Mouse (Mus musculus): Measurements from ENCODE around the gene Col23a1. TPM values are rescaled to one million over a fixed set of nuclear protein-coding genes. Genes with fewer than 3 reads are reported as not detected.
A peak's percentile ranks its signal among the peaks of the same experiment; 100 is the strongest.

The Col23a1 gene
- 12.3 and 13.3 TPM in 2 replicates for polyA plus RNA-seq (2014; fragmentation: Nextera tagmentation; extraction: Ambion mirVana)

DNA sequence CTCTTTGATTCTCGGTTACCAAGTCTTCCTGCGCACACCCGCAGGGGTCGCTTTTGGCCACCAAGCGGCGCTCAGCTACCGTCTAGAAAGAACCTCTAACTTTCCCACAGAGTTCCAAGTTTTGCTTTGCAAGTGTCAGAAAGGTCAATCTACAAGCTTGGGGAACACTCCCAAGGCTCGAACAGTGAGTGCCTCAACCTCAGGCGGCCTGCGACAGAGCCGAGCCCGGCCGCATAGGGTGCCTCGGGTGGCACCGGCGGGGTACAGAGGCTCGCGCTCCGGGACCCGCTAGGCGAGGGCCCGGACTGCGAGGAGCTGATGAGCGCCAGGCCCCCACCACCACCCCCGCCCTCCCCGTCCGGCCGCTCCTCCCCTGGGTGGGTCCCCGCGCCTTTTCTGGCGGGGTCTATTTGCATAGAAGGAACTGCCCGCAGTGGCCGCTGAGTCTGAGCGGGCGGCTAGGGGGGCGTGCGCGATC lies at the start of gene Col23a1:
Gene Col23a1, plus strand, starts transcription at position 357 of the 478 bp plus-strand sequence.
- peaks cover 17% of the 10 kb centered on the region; the same call in 1 of the 2 replicates for H3K27me3 ChIP-seq (ENCODE audit: control insufficient read depth, insufficient read depth, low read length)
- H3K36me3 ChIP-seq (ENCODE audit: control insufficient read depth, insufficient read depth, low read length), result peaks cover under 1% of the 10 kb centered on the region; the same call in 1 of the 2 replicates
- peaks cover 3 to 9% of the 10 kb centered on the region in 2 experiments; a peak in 1 of 4 replicates for H3K4me1 ChIP-seq (ENCODE audit: control insufficient read depth in 2 of 2, insufficient read depth in 2 of 2, low read length in 2 of 2)
- H3K4me2 ChIP-seq (ENCODE audit: low read length), result peak within 1 kb of the TSS; percentile 91
- peak within 1 kb of the TSS; percentile 66 for H3K9ac ChIP-seq (ENCODE audit: low read length)
- ATAC-seq (ENCODE audit: insufficient number of reproducible peaks, insufficient read depth, low FRiP score, low read depth), result peak; percentile 90
- WGBS, result 2% methylated on average over 38 of the region's 38 CpGs
- H3K27ac ChIP-seq (replicated peaks in 1 of 2; ENCODE audit: control insufficient read depth in 1 of 2, insufficient read depth in 1 of 2, low read depth in 2 of 2, low read length in 2 of 2), result peak within 1 kb of the TSS; percentile 55 to 69; a peak in 2 of 4 replicates
- H3K4me3 ChIP-seq (ENCODE audit: control insufficient read depth in 1 of 2, insufficient read depth in 1 of 2, low read depth in 1 of 2, low read length in 2 of 2), result peak within 1 kb of the TSS; percentile 60 to 90
- H3K9me3 ChIP-seq (ENCODE audit: control insufficient read depth, low read length), result no peaks in the 10 kb centered on the region

DNA sequence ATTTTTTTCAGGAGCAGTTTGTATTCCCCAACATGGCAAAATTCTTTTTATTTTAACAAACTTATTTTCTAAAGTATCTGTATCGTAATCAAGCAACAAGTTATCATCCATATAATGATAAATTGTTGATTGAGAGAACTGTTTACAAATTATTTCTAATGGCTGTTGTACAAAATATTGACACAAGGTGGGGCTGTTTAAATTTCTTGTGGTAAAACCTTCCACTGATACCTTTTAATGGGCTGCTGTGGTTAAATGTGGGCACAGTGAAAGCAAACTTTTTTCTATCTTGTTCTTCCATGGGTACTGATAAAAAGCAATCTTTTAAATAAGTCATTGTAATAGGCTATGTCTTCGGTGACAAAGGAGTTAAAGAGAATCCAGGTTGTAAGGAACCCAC lies 46.8 kb upstream of the Col23a1 start:
- Histone ChIP-seq H3K36me3 (ENCODE audit: control insufficient read depth, insufficient read depth, low read length) (no peaks in the 10 kb centered on the region), H3K4me3 (ENCODE audit: control insufficient read depth in 1 of 2, insufficient read depth in 1 of 2, low read depth in 1 of 2, low read length in 2 of 2) (no peak overlapping the region), H3K27me3 (ENCODE audit: control insufficient read depth, insufficient read depth, low read length) (no peaks in the 10 kb centered on the region), H3K4me1 (ENCODE audit: control insufficient read depth in 2 of 2, insufficient read depth in 2 of 2, low read length in 2 of 2) (no peaks in the 10 kb centered on the region), H3K4me2 (ENCODE audit: low read length) (no peak overlapping the region), H3K9ac (ENCODE audit: low read length) (no peak overlapping the region), H3K27ac (replicated peaks in 1 of 2; ENCODE audit: control insufficient read depth in 1 of 2, insufficient read depth in 1 of 2, low read depth in 2 of 2, low read length in 2 of 2) (no peak overlapping the region), H3K9me3 (ENCODE audit: control insufficient read depth, low read length) (0 out of 2 replicates have a peak, but pooled peaks cover 2% of the 10 kb centered on the region)
- no peak for ATAC-seq (ENCODE audit: insufficient number of reproducible peaks, insufficient read depth, low FRiP score, low read depth)
- WGBS, result 69% methylated on average over 2 of the region's 2 CpGs

DNA sequence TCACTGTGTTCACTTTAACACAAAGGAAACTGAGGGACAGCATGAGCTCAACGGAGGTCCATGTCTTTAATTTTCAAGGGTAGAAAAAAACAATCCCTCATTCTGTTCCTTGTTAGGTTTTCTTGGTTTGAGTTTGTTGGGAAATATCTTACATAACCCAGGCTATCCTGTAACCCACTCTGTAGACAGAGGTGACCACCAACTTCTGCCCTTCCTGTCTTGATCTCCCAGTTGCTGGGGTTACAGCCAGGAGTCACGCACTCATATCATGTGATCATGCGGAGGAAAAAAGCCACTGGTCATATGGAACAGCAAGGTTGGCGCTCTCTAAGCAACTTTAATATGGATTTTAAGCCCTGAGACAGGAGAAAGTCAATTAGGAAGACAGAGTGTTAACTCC lies 32.7 kb upstream of the Col23a1 start:
- H3K4me3 ChIP-seq (ENCODE audit: control insufficient read depth in 1 of 2, insufficient read depth in 1 of 2, low read depth in 1 of 2, low read length in 2 of 2), result no peak overlapping the region
- H3K4me2 ChIP-seq (ENCODE audit: low read length), result no peak overlapping the region
- WGBS, result 85% methylated on average over 4 of the region's 4 CpGs
- H3K36me3 ChIP-seq (ENCODE audit: control insufficient read depth, insufficient read depth, low read length), result no peaks in the 10 kb centered on the region
- no peak overlapping the region for H3K27ac ChIP-seq (replicated peaks in 1 of 2; ENCODE audit: control insufficient read depth in 1 of 2, insufficient read depth in 1 of 2, low read depth in 2 of 2, low read length in 2 of 2)
- no peaks in the 10 kb centered on the region for H3K4me1 ChIP-seq (ENCODE audit: control insufficient read depth in 2 of 2, insufficient read depth in 2 of 2, low read length in 2 of 2)
- ATAC-seq (ENCODE audit: insufficient number of reproducible peaks, insufficient read depth, low FRiP score, low read depth), result no peak
- H3K27me3 ChIP-seq (ENCODE audit: control insufficient read depth, insufficient read depth, low read length), result no peaks in the 10 kb centered on the region
- H3K9ac ChIP-seq (ENCODE audit: low read length), result no peak overlapping the region
- no peaks in the 10 kb centered on the region for H3K9me3 ChIP-seq (ENCODE audit: control insufficient read depth, low read length)

DNA sequence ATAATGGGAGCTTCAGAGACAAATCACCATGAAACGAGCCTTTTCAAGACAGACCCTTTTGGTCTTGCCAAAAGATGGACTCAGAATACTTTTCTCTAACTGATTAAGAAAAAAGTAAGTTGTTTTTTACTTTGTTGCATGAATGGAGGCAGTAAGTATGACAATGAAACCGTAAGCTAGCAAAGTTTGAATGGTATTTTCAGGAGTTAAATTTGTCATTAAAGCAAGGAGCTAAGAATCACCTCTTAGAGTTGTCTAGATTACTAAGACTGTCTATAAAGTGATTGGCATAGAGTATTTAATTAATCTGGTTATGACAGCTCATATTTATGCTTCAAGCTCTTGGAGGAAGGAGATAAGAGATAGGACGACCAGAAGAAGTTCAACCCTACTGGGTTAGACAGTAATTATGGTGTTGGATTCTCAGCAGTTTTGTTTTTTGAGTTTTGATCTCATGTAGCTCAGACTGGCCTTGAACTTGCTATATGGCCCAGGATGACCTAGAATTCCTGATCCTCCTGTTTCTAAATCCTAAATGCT lies 28.0 kb upstream of the Col23a1 start, which contains the start of gene Clk4:
Gene Clk4, plus strand, starts transcription at position 51 of the 540 bp plus-strand sequence.
- ATAC-seq (ENCODE audit: insufficient number of reproducible peaks, insufficient read depth, low FRiP score, low read depth), result no peak
- Histone ChIP-seq H3K4me3 (ENCODE audit: control insufficient read depth in 1 of 2, insufficient read depth in 1 of 2, low read depth in 1 of 2, low read length in 2 of 2) (peak within 1 kb of the TSS; percentile 82 to 95), H3K9ac (ENCODE audit: low read length) (peak within 1 kb of the TSS; percentile 99), H3K9me3 (ENCODE audit: control insufficient read depth, low read length) (no peaks in the 10 kb centered on the region), H3K4me1 (ENCODE audit: control insufficient read depth in 2 of 2, insufficient read depth in 2 of 2, low read length in 2 of 2) (peaks cover 7 to 19% of the 10 kb centered on the region in 2 experiments; a peak in 3 of 4 replicates), H3K27me3 (ENCODE audit: control insufficient read depth, insufficient read depth, low read length) (no peaks in the 10 kb centered on the region), H3K4me2 (ENCODE audit: low read length) (peak within 1 kb of the TSS; percentile 74), H3K27ac (replicated peaks in 1 of 2; ENCODE audit: control insufficient read depth in 1 of 2, insufficient read depth in 1 of 2, low read depth in 2 of 2, low read length in 2 of 2) (peak within 1 kb of the TSS; percentile 65 to 98), H3K36me3 (ENCODE audit: control insufficient read depth, insufficient read depth, low read length) (peaks cover 2% of the 10 kb centered on the region)
- WGBS, result 78% methylated on average over 3 of the region's 3 CpGs

DNA sequence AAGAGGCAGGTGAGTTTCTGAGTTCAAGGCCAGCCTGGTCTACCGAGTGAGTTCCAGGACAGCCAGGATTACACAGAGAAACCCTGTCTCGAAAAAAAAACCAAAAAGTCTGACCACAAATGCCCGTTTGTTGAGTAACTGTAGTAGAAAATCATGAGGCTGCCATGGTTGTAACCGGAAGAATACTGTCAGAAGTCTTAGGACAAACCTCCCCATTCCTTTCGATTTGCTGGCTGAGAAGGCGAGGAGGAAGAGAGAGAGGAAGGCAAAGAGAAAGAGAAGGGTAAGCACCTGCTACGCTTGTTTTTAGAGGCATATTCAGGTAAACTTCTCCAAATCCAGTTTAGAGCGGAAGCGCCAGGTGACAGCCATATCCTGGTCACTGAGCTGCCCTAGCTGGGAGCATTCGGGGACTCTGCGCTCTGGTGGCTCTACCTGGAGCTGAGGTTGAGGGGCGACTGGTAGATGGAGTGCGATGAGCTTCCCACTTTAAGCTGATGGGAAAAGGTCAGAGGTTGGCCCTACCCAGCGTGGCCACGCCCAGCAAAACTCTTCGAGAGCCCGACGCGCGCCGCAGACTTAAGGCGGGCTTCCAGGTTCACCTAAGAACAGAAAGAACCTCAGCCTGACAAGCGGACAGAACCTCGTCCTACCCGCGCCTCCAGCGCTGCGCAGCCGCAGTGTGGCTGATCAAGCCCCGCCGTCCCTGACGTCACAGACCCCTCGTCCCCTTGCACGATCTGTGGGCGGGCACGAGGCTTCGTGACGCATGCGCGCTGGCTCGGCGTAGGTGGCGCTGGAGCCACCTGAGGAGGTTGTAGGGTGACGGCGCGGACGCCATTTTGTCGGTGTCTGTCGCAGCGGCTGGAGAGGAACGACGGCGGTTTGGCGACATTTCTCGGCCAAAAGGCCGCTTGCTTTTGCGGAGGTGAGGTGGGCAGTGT lies 27.1 kb upstream of the Col23a1 start, which contains the start of gene BC049762:
Gene BC049762, minus strand, starts transcription at position 705 of the 944 bp plus-strand sequence.
- peaks cover 7 to 19% of the 10 kb centered on the region in 2 experiments; a peak in 3 of 4 replicates for H3K4me1 ChIP-seq (ENCODE audit: control insufficient read depth in 2 of 2, insufficient read depth in 2 of 2, low read length in 2 of 2)
- H3K9me3 ChIP-seq (ENCODE audit: control insufficient read depth, low read length), result no peaks in the 10 kb centered on the region
- H3K4me3 ChIP-seq (ENCODE audit: control insufficient read depth in 1 of 2, insufficient read depth in 1 of 2, low read depth in 1 of 2, low read length in 2 of 2), result peak within 1 kb of the TSS; percentile 82 to 95
- H3K27me3 ChIP-seq (ENCODE audit: control insufficient read depth, insufficient read depth, low read length), result no peaks in the 10 kb centered on the region
- peak within 1 kb of the TSS; percentile 74 for H3K4me2 ChIP-seq (ENCODE audit: low read length)
- peak within 1 kb of the TSS; percentile 95 to 98 for H3K27ac ChIP-seq (replicated peaks in 1 of 2; ENCODE audit: control insufficient read depth in 1 of 2, insufficient read depth in 1 of 2, low read depth in 2 of 2, low read length in 2 of 2)
- WGBS, result 9% methylated on average over 57 of the region's 57 CpGs
- peak within 1 kb of the TSS; percentile 99 for H3K9ac ChIP-seq (ENCODE audit: low read length)
- H3K36me3 ChIP-seq (ENCODE audit: control insufficient read depth, insufficient read depth, low read length), result peaks cover 10% of the 10 kb centered on the region
- ATAC-seq (ENCODE audit: insufficient number of reproducible peaks, insufficient read depth, low FRiP score, low read depth), result peak; percentile 98

DNA sequence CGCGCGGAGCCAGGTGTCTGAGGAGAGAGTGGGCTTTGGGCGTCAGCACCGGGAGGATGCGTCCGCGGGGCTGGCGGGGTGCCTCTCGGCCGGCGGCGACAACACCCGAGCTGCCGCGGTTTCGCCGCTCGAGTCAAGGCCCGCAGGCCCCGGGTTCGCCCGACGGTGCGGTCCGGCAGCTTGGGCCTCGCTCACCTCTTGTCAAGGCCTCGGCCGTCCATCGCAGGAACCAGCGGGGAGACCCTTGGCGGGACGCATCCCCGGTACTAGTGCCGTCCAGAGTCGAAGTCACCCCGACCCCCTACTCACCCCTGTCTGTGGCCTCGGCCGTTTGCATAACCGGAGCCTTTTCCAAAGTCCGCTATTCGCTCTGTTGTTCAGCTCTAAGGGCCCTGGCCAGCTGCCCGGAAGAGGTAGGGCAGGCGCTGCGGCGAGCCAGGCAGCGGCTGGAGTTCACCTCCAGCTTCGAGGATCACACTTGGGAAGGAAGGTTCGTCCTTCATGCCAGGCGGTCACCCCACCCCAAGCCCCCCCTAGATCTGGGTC lies 26.4 kb upstream of the Col23a1 start:
- under 1% methylated on average over 50 of the region's 50 CpGs for WGBS

DNA sequence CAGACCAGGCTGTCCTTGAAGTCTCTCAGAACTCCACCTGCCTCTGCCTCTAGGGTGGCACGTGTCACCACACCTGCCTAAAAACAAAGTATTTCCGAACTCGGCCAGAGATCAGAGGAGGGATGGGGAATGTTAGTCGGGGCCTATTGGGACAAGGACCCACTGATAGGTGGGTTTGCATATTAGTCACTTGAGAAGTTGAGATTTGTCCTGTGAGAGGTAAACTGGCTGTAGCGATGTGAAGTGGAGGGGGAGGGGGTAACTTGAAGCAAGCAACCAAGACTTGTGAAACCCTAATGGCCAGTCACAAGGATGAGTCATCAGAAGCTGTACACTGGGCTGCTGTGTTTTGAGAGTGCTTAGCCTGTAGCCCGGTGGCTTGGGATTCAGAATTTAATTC lies 25.4 kb upstream of the Col23a1 start:
- ATAC-seq (ENCODE audit: insufficient number of reproducible peaks, insufficient read depth, low FRiP score, low read depth), result no peak
- Histone ChIP-seq H3K4me3 (ENCODE audit: control insufficient read depth in 1 of 2, insufficient read depth in 1 of 2, low read depth in 1 of 2, low read length in 2 of 2) (peak overlapping the region; percentile 29 to 95), H3K27ac (replicated peaks in 1 of 2; ENCODE audit: control insufficient read depth in 1 of 2, insufficient read depth in 1 of 2, low read depth in 2 of 2, low read length in 2 of 2) (peak overlapping the region; percentile 9 to 98; a peak in 1 of 4 replicates), H3K4me1 (ENCODE audit: control insufficient read depth in 2 of 2, insufficient read depth in 2 of 2, low read length in 2 of 2) (peaks cover 7 to 21% of the 10 kb centered on the region in 2 experiments; a peak in 3 of 4 replicates), H3K36me3 (ENCODE audit: control insufficient read depth, insufficient read depth, low read length) (peaks cover 22% of the 10 kb centered on the region), H3K9ac (ENCODE audit: low read length) (peak overlapping the region; percentile 99), H3K4me2 (ENCODE audit: low read length) (peak overlapping the region; percentile 74), H3K9me3 (ENCODE audit: control insufficient read depth, low read length) (no peaks in the 10 kb centered on the region), H3K27me3 (ENCODE audit: control insufficient read depth, insufficient read depth, low read length) (no peaks in the 10 kb centered on the region)
- 4% methylated on average over 6 of the region's 6 CpGs for WGBS

More for the DNA sequence above, 26.4 kb upstream of the Col23a1 start:
- Histone ChIP-seq H3K4me2 (ENCODE audit: low read length) (peak overlapping the region; percentile 74), H3K36me3 (ENCODE audit: control insufficient read depth, insufficient read depth, low read length) (peaks cover 15% of the 10 kb centered on the region), H3K9me3 (ENCODE audit: control insufficient read depth, low read length) (no peaks in the 10 kb centered on the region), H3K27me3 (ENCODE audit: control insufficient read depth, insufficient read depth, low read length) (no peaks in the 10 kb centered on the region), H3K9ac (ENCODE audit: low read length) (peak overlapping the region; percentile 99), H3K4me1 (ENCODE audit: control insufficient read depth in 2 of 2, insufficient read depth in 2 of 2, low read length in 2 of 2) (peaks cover 7 to 19% of the 10 kb centered on the region in 2 experiments; a peak in 3 of 4 replicates), H3K27ac (replicated peaks in 1 of 2; ENCODE audit: control insufficient read depth in 1 of 2, insufficient read depth in 1 of 2, low read depth in 2 of 2, low read length in 2 of 2) (peak overlapping the region; percentile 95 to 98), H3K4me3 (ENCODE audit: control insufficient read depth in 1 of 2, insufficient read depth in 1 of 2, low read depth in 1 of 2, low read length in 2 of 2) (peak overlapping the region; percentile 82 to 95)
- ATAC-seq (ENCODE audit: insufficient number of reproducible peaks, insufficient read depth, low FRiP score, low read depth), result peak; percentile 55
